Comparison of ENCODE assay signal across 12 mouse cellular contexts in the genomic region with DNA sequence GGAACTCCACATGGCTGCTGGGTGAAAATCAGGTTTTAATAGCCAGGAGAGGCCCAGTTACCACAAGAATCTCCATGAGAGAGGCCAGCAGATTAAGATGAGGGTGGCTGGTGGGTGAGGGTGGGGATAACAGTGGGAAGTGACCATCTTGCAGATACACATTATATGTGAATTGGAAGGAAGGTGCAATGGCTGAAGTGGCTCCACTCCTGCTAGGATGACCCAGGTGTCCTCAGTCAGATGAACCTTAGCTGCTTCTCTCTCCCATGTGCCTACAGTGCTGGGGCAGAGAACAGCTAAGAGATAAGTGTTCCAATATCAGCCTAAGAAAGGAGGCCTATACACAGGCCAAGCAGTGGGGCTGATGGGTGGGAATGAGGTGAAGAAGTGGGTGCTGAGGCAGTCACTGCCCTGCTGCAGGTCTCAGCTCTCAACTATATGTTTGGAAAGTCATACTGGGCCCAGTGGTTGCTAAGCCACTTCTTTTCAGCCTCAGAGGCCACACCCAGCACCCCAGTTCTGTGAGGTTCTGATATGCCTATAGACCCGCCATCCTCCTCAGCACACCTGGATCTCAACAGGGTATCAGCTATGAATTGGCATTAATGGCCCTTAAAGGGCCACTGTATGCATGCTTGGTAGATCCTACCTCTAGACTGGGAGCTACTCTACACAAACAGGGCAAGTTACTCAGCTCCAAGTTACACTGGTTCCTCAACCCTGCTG. TPM values are rescaled to one million over a fixed set of nuclear protein-coding genes. Genes with fewer than 3 reads are reported as not detected.
A peak's percentile ranks its signal among the peaks of the same experiment; 100 is the strongest.
DNase-seq lines count a peak whose midpoint lies in the region; ATAC-seq and TF ChIP-seq lines count a peak whose summit lies in the region.
"Had no signal": no experiment of that assay in that cellular context is flagged by ENCODE, and none has a peak within 500 bp of the region (broad histone marks: within the 10 kb centered on the region; RNA-seq: fewer than 3 reads in every experiment).

No protein-coding gene starts in this region.

- H3K4me3 ChIP-seq in layer of hippocampus, adult 2 months = no peak overlapping the region
- peak overlapping the region; percentile 33 for H3K4me3 ChIP-seq in liver, embryonic 12.5 days
- no peak overlapping the region for H3K4me3 ChIP-seq in midbrain, embryonic 16.5 days (ENCODE audit: low read depth, low read length)

- no peak for TF ChIP-seq CTCF in layer of hippocampus, adult 2 months (conservative IDR thresholded peaks at IDR 0.05)

- peak; percentile 42; the same call in 1 of the 2 replicates for ATAC-seq in common myeloid progenitor, adult 5-6 weeks (replicated peaks; ENCODE audit: low read depth, poor library complexity, severe bottlenecking)
- ATAC-seq in liver, embryonic 12.5 days = peak; percentile 90
- no peak for ATAC-seq in midbrain, embryonic 16.5 days
- ATAC-seq: CD4-positive, CD25-positive, alpha-beta regulatory T cell, adult 4 months had no signal

- peaks cover 43% of the 10 kb centered on the region for H3K36me3 ChIP-seq in liver, embryonic 12.5 days
- H3K36me3 ChIP-seq in midbrain, embryonic 16.5 days (ENCODE audit: control insufficient read depth, insufficient read depth, low read length) = 0 out of 2 replicates have a peak, but pooled peaks cover 2% of the 10 kb centered on the region

- H3K27ac ChIP-seq in layer of hippocampus, adult 2 months = peak overlapping the region; percentile 49; the same call in 1 of the 2 replicates
- peak overlapping the region; percentile 96 for H3K27ac ChIP-seq in liver, embryonic 12.5 days
- no peak overlapping the region for H3K27ac ChIP-seq in midbrain, embryonic 16.5 days (ENCODE audit: low read length)
- H3K27ac ChIP-seq: hindbrain, embryonic 14.5 days had no signal

- H3K4me1 ChIP-seq in liver, embryonic 12.5 days = peaks cover 93% of the 10 kb centered on the region
- peaks cover 22% of the 10 kb centered on the region for H3K4me1 ChIP-seq in midbrain, embryonic 16.5 days (ENCODE audit: control insufficient read depth, insufficient read depth, low read length)

- peak overlapping the region; percentile 77 for H3K4me2 ChIP-seq in liver, embryonic 12.5 days
- no peak overlapping the region for H3K4me2 ChIP-seq in midbrain, embryonic 16.5 days (ENCODE audit: low read length)
- H3K4me2 ChIP-seq: hindbrain, embryonic 14.5 days had no signal

- no peak for DNase-seq in layer of hippocampus, adult 2 months (ENCODE audit: low spot score in 2 of 2)
- DNase-seq in layer of hippocampus, postnatal 36 days = no peak
- DNase-seq in spleen, postnatal 36 days (ENCODE audit: low spot score in 2 of 2) = peak; percentile 60 to 79
- DNase-seq in urinary bladder, postnatal 25 days (ENCODE audit: low spot score) = no peak
- DNase-seq: embryo, embryonic 11 days; kidney, postnatal 36 days; lung, postnatal 14 days had no signal

- no peaks in the 10 kb centered on the region for H3K27me3 ChIP-seq in liver, embryonic 12.5 days (replicated peaks)
- H3K27me3 ChIP-seq in midbrain, embryonic 16.5 days (ENCODE audit: control insufficient read depth, insufficient read depth, low read depth, low read length) = no peaks in the 10 kb centered on the region

- WGBS in liver, embryonic 12.5 days (ENCODE audit: insufficient replicate concordance) = 24% methylated on average over 1 of the region's 1 CpGs
- 70% methylated on average over 1 of the region's 1 CpGs for WGBS in midbrain, embryonic 16.5 days

- peak overlapping the region; percentile 86 for H3K9ac ChIP-seq in liver, embryonic 12.5 days
- no peak overlapping the region for H3K9ac ChIP-seq in midbrain, embryonic 16.5 days (ENCODE audit: low read depth, low read length)
- H3K9ac ChIP-seq: hindbrain, embryonic 14.5 days had no signal

- no peaks in the 10 kb centered on the region for H3K9me3 ChIP-seq in liver, embryonic 12.5 days (replicated peaks)
- no peaks in the 10 kb centered on the region for H3K9me3 ChIP-seq in midbrain, embryonic 16.5 days (replicated peaks; ENCODE audit: control insufficient read depth, low read length, poor library complexity, severe bottlenecking)

RNA-seq across cellular contexts. Expression of gene Fam53b, which starts 35.8 kb away (rescaled TPM):
- 10 to 100 TPM; 42.3 to 54.8 TPM for total RNA-seq in layer of hippocampus, adult 2 months (2021)
- 10 to 100 TPM; 46.4 to 53.3 TPM for total RNA-seq in layer of hippocampus, postnatal 36 days (2021)
- total RNA-seq in common myeloid progenitor, adult 5-6 weeks (2017) = 10.6 and 19.9 TPM in 2 replicates
- polyA plus RNA-seq in liver, embryonic 12.5 days (2016; fragmentation: Nextera tagmentation; extraction: Ambion mirVana) = 27.2 and 28.8 TPM in 2 replicates
- 13.2 and 13.6 TPM in 2 replicates for polyA plus RNA-seq in midbrain, embryonic 16.5 days (2015; fragmentation: Nextera tagmentation; extraction: Ambion mirVana)

Comparison
In these comparisons a context has a peak if more than half of its experiments do, and no peak if none do; other contexts are left out.
1. DNase-seq: peak in spleen, postnatal 36 days (2 of 2); none in layer of hippocampus, adult 2 months (0 of 2), layer of hippocampus, postnatal 36 days (0 of 2) and urinary bladder, postnatal 25 days (single experiment).